Comparison of ENCODE assay signal across 8 mouse cellular contexts in the genomic region with DNA sequence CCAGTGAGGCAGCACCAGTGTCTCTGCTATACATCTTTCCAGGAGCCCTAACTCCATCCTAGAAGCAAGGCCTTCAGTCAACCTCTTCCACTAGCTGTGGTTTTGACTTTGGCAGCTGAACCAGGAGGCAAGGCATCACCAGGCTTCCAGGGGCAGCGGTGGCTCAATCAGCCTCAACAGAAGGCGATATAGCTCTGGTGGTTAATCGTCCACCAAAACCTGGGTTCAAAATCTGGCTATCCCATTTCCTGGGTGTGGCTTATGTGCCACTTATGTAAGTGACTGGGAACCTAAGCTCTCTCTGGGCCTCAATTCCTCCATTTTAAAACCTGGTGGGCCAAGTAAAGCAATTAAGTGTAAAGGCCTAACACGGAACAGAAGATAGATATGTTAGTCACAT. TPM values are rescaled to one million over a fixed set of nuclear protein-coding genes. Genes with fewer than 3 reads are reported as not detected.
DNase-seq lines count a peak whose midpoint lies in the region; ATAC-seq and TF ChIP-seq lines count a peak whose summit lies in the region.

No protein-coding gene starts in this region.

- peak overlapping the region; percentile 93 for H3K4me2 ChIP-seq in heart, embryonic 14.5 days (ENCODE audit: low read length)
- H3K4me2 ChIP-seq in heart, postnatal 0 days (ENCODE audit: low read depth, low read length), result peak overlapping the region; percentile 87

- no peak for TF ChIP-seq EP300 in MEL (IDR thresholded peaks at IDR 0.05; ENCODE audit: low read depth in 1 of 2, low read length in 2 of 2)
- no peak for TF ChIP-seq EP300 in heart, postnatal 0 days (IDR thresholded peaks at IDR 0.05; ENCODE audit: low read depth)

- DNase-seq in heart, postnatal 10 days, result no peak
- DNase-seq in MEL (ENCODE audit: low read depth, low spot score), result peak; percentile 18
- no peak for DNase-seq in heart, postnatal 0 days (ENCODE audit: low spot score)
- no peak for DNase-seq in right cerebral cortex, postnatal 4 days
- DNase-seq in yolk sac, embryonic 10.5 days (ENCODE audit: low spot score), result no peak

- H3K4me1 ChIP-seq in heart, embryonic 14.5 days (ENCODE audit: control insufficient read depth in 2 of 2, insufficient read depth in 2 of 2, low read length in 2 of 2), result peaks cover 13 to 35% of the 10 kb centered on the region in 2 experiments
- peaks cover 3 to 11% of the 10 kb centered on the region in 2 experiments; a peak in 3 of 4 replicates for H3K4me1 ChIP-seq in MEL (ENCODE audit: control insufficient read depth in 1 of 2, insufficient read depth in 2 of 2, low read length in 2 of 2)
- H3K4me1 ChIP-seq in heart, postnatal 0 days (ENCODE audit: control insufficient read depth, insufficient read depth), result peaks cover 25% of the 10 kb centered on the region

- peak overlapping the region; percentile 91 to 93 for H3K4me3 ChIP-seq in heart, embryonic 14.5 days (ENCODE audit: control insufficient read depth in 1 of 2, insufficient read depth in 1 of 2, low read depth in 1 of 2, low read length in 2 of 2)
- H3K4me3 ChIP-seq in MEL (ENCODE audit: control insufficient read depth in 1 of 2, insufficient read depth in 1 of 2, low read depth in 2 of 2, low read length in 2 of 2), result peak overlapping the region; percentile 84 to 98; a peak in 2 of 4 replicates
- H3K4me3 ChIP-seq in heart, postnatal 0 days (ENCODE audit: low read depth, low read length), result peak overlapping the region; percentile 76

- no peak for TF ChIP-seq CTCF in MEL (IDR thresholded peaks at IDR 0.05 in 2 of 3, conservative IDR thresholded peaks at IDR 0.05 in 1 of 3; ENCODE audit: control insufficient read depth in 1 of 3, insufficient read depth in 1 of 3, low read depth in 2 of 3, low read length in 3 of 3, poor library complexity in 1 of 3, severe bottlenecking in 1 of 3)
- TF ChIP-seq CTCF in heart, postnatal 0 days (IDR thresholded peaks at IDR 0.05; ENCODE audit: low read depth), result no peak

- H3K27ac ChIP-seq in heart, embryonic 14.5 days (replicated peaks in 1 of 2; ENCODE audit: control insufficient read depth in 1 of 2, insufficient read depth in 1 of 2, low read depth in 2 of 2, low read length in 2 of 2), result peak overlapping the region; percentile 96 to 97
- no peak overlapping the region for H3K27ac ChIP-seq in MEL (ENCODE audit: control insufficient read depth, low read depth, low read length)
- peak overlapping the region; percentile 98 for H3K27ac ChIP-seq in heart, postnatal 0 days (ENCODE audit: low read depth)

- intact Hi-C loops in heart, postnatal 10 days (cut with DNase I), result no loop called here

- no peak for TF ChIP-seq RAD21 in MEL (IDR thresholded peaks at IDR 0.05; ENCODE audit: low read depth, low read length)

- TF ChIP-seq POLR2A in MEL (IDR thresholded peaks at IDR 0.05; ENCODE audit: control insufficient read depth in 1 of 2, insufficient read depth in 1 of 2, low read depth in 1 of 2, low read length in 2 of 2, poor library complexity in 1 of 2), result no peak

- no peaks in the 10 kb centered on the region for H3K27me3 ChIP-seq in heart, embryonic 14.5 days (ENCODE audit: control insufficient read depth, insufficient read depth, low read length)
- no peaks in the 10 kb centered on the region for H3K27me3 ChIP-seq in MEL (ENCODE audit: control insufficient read depth in 1 of 2, insufficient read depth in 2 of 2, low read length in 2 of 2)
- no peaks in the 10 kb centered on the region for H3K27me3 ChIP-seq in heart, postnatal 0 days (ENCODE audit: control insufficient read depth, insufficient read depth, low read length)

- no peak for ATAC-seq in heart, embryonic 14.5 days (ENCODE audit: insufficient number of reproducible peaks, insufficient read depth, low FRiP score, low read depth)
- no peak for ATAC-seq in heart, postnatal 0 days (ENCODE audit: insufficient read depth, low read depth)
- ATAC-seq in megakaryocyte-erythroid progenitor cell, adult 5-6 weeks (replicated peaks; ENCODE audit: low FRiP score, low TSS enrichment, poor library complexity, severe bottlenecking), result peak; percentile 56
- no peak for ATAC-seq in inflammation-experienced regulatory T-cells, adult 6 months

- no peaks in the 10 kb centered on the region for H3K9me3 ChIP-seq in heart, embryonic 14.5 days (ENCODE audit: control insufficient read depth, low read length)
- no peaks in the 10 kb centered on the region for H3K9me3 ChIP-seq in MEL (replicated peaks; ENCODE audit: insufficient read depth, low read length)
- no peaks in the 10 kb centered on the region for H3K9me3 ChIP-seq in heart, postnatal 0 days (replicated peaks; ENCODE audit: control insufficient read depth, low read length)

- peaks cover 52% of the 10 kb centered on the region for H3K36me3 ChIP-seq in heart, embryonic 14.5 days (ENCODE audit: control insufficient read depth, insufficient read depth, low read length)
- H3K36me3 ChIP-seq in MEL (ENCODE audit: control insufficient read depth in 1 of 2, insufficient read depth in 2 of 2, low read length in 2 of 2), result peaks cover 3 to 18% of the 10 kb centered on the region in 2 experiments; a peak in 3 of 4 replicates
- H3K36me3 ChIP-seq in heart, postnatal 0 days (replicated peaks; ENCODE audit: control insufficient read depth, insufficient read depth, low read length), result peaks cover 47% of the 10 kb centered on the region

- peaks cover 19% of the 10 kb centered on the region for H3K79me2 ChIP-seq in MEL (ENCODE audit: control insufficient read depth, insufficient read depth, low read length, poor library complexity)

- 51% methylated on average over 4 of the region's 4 CpGs for WGBS in heart, embryonic 14.5 days
- 39% methylated on average over 4 of the region's 4 CpGs for WGBS in heart, postnatal 0 days

- peak overlapping the region; percentile 89 for H3K9ac ChIP-seq in heart, embryonic 14.5 days (ENCODE audit: low read length)
- no peak overlapping the region; the same call in 1 of the 2 replicates for H3K9ac ChIP-seq in MEL (ENCODE audit: control insufficient read depth, low read depth, low read length, poor library complexity, severe bottlenecking)
- H3K9ac ChIP-seq in heart, postnatal 0 days (replicated peaks; ENCODE audit: low read depth, low read length), result peak overlapping the region; percentile 90

RNA-seq across cellular contexts. Expression of gene Tnnc1, which starts 3.3 kb away (rescaled TPM):
- 5,119 and 5,195 TPM in 2 replicates for polyA plus RNA-seq in heart, embryonic 14.5 days (2014; fragmentation: Nextera tagmentation; extraction: Ambion mirVana)
- total RNA-seq in heart, postnatal 10 days (2021), result 1,000 to 10,000 TPM; 5,439 to 5,458 TPM
- total RNA-seq in MEL (2012; rRNA removed), result not detected in 2 replicates
- under 1 TPM in 1 of 2 experiments, not detected in 1; 0.19 TPM for polyA plus RNA-seq in MEL (2012; ENCODE audit: insufficient read depth in 1 of 2, insufficient read length in 2 of 2, low read depth in 1 of 2, low replicate concordance in 2 of 2, missing spikeins in 1 of 2)
- 2,939 and 3,145 TPM in 2 replicates for total RNA-seq in heart, postnatal 0 days (2014; rRNA removed; ENCODE audit: low replicate concordance)
- 7,680 and 7,748 TPM in 2 replicates for polyA plus RNA-seq in heart, postnatal 0 days (2015; fragmentation: Nextera tagmentation; extraction: Ambion mirVana)
- total RNA-seq in megakaryocyte-erythroid progenitor cell, adult 5-6 weeks (2014; fragmentation: Nextera tagmentation), result 1.8 TPM in 1 of 2 replicates, not detected in the other
- total RNA-seq in megakaryocyte-erythroid progenitor cell, adult 5-6 weeks (2017), result not detected in 2 replicates
- polyA plus RNA-seq in inflammation-experienced regulatory T-cells, adult 6 months (2017; shearing (Covaris generic)), result not detected

RNA-seq across cellular contexts. Expression of gene Nisch, which starts 11.9 kb away (rescaled TPM):
- polyA plus RNA-seq in heart, embryonic 14.5 days (2014; fragmentation: Nextera tagmentation; extraction: Ambion mirVana), result 308 and 317 TPM in 2 replicates
- 100 to 1,000 TPM; 234 to 236 TPM for total RNA-seq in heart, postnatal 10 days (2021)
- total RNA-seq in MEL (2012; rRNA removed), result 49.1 and 53.0 TPM in 2 replicates
- polyA plus RNA-seq in MEL (2012; ENCODE audit: insufficient read depth in 1 of 2, insufficient read length in 2 of 2, low read depth in 1 of 2, low replicate concordance in 2 of 2, missing spikeins in 1 of 2), result 100 to 1,000 TPM in 1 of 2 experiments, not detected in 1; 154 TPM
- total RNA-seq in heart, postnatal 0 days (2014; rRNA removed; ENCODE audit: low replicate concordance), result 292 and 338 TPM in 2 replicates
- polyA plus RNA-seq in heart, postnatal 0 days (2015; fragmentation: Nextera tagmentation; extraction: Ambion mirVana), result 162 and 171 TPM in 2 replicates
- total RNA-seq in megakaryocyte-erythroid progenitor cell, adult 5-6 weeks (2014; fragmentation: Nextera tagmentation), result 144 and 164 TPM in 2 replicates
- 67.7 and 77.9 TPM in 2 replicates for total RNA-seq in megakaryocyte-erythroid progenitor cell, adult 5-6 weeks (2017)
- 100 to 1,000 TPM in 2 of 3 experiments, 10 to 100 TPM in 1; 77.1 to 218 (median 164) TPM for polyA plus RNA-seq in inflammation-experienced regulatory T-cells, adult 6 months (2017; shearing (Covaris generic))

RNA-seq across cellular contexts. Expression of gene Sema3g, which starts 12.8 kb away (rescaled TPM):
- 0.23 and 0.26 TPM in 2 replicates for polyA plus RNA-seq in heart, embryonic 14.5 days (2014; fragmentation: Nextera tagmentation; extraction: Ambion mirVana)
- 10 to 100 TPM; 15.1 to 16.9 TPM for total RNA-seq in heart, postnatal 10 days (2021)
- total RNA-seq in MEL (2012; rRNA removed), result 0.03 and 0.04 TPM in 2 replicates
- under 1 TPM in 1 of 2 experiments, not detected in 1; 0.25 TPM for polyA plus RNA-seq in MEL (2012; ENCODE audit: insufficient read depth in 1 of 2, insufficient read length in 2 of 2, low read depth in 1 of 2, low replicate concordance in 2 of 2, missing spikeins in 1 of 2)
- total RNA-seq in heart, postnatal 0 days (2014; rRNA removed; ENCODE audit: low replicate concordance), result 4.4 and 12.7 TPM in 2 replicates
- polyA plus RNA-seq in heart, postnatal 0 days (2015; fragmentation: Nextera tagmentation; extraction: Ambion mirVana), result 0.75 and 0.90 TPM in 2 replicates
- not detected in 2 replicates for total RNA-seq in megakaryocyte-erythroid progenitor cell, adult 5-6 weeks (2014; fragmentation: Nextera tagmentation)
- not detected in 2 replicates for total RNA-seq in megakaryocyte-erythroid progenitor cell, adult 5-6 weeks (2017)
- not detected for polyA plus RNA-seq in inflammation-experienced regulatory T-cells, adult 6 months (2017; shearing (Covaris generic))

RNA-seq across cellular contexts. Expression of gene Stab1, which starts 36.4 kb away (rescaled TPM):
- polyA plus RNA-seq in heart, embryonic 14.5 days (2014; fragmentation: Nextera tagmentation; extraction: Ambion mirVana), result 56.0 and 66.8 TPM in 2 replicates
- 10 to 100 TPM; 77.3 to 78.9 TPM for total RNA-seq in heart, postnatal 10 days (2021)
- 0.15 TPM in 1 of 2 replicates, not detected in the other for total RNA-seq in MEL (2012; rRNA removed)
- under 1 TPM in 1 of 2 experiments, not detected in 1; 0.40 TPM for polyA plus RNA-seq in MEL (2012; ENCODE audit: insufficient read depth in 1 of 2, insufficient read length in 2 of 2, low read depth in 1 of 2, low replicate concordance in 2 of 2, missing spikeins in 1 of 2)
- total RNA-seq in heart, postnatal 0 days (2014; rRNA removed; ENCODE audit: low replicate concordance), result 75.3 and 90.4 TPM in 2 replicates
- polyA plus RNA-seq in heart, postnatal 0 days (2015; fragmentation: Nextera tagmentation; extraction: Ambion mirVana), result 24.0 and 25.4 TPM in 2 replicates
- 0.20 and 0.37 TPM in 2 replicates for total RNA-seq in megakaryocyte-erythroid progenitor cell, adult 5-6 weeks (2014; fragmentation: Nextera tagmentation)
- not detected in 2 replicates for total RNA-seq in megakaryocyte-erythroid progenitor cell, adult 5-6 weeks (2017)
- polyA plus RNA-seq in inflammation-experienced regulatory T-cells, adult 6 months (2017; shearing (Covaris generic)), result 1 to 10 TPM; 1.9 to 4.1 (median 2.8) TPM

RNA-seq across cellular contexts. Expression of gene Phf7, which starts 46.3 kb away (rescaled TPM):
- 9.4 and 9.6 TPM in 2 replicates for polyA plus RNA-seq in heart, embryonic 14.5 days (2014; fragmentation: Nextera tagmentation; extraction: Ambion mirVana)
- 1 to 10 TPM; 5.2 to 6.0 TPM for total RNA-seq in heart, postnatal 10 days (2021)
- total RNA-seq in MEL (2012; rRNA removed), result 6.0 and 6.7 TPM in 2 replicates
- 1 to 10 TPM in 1 of 2 experiments, not detected in 1; 7.6 TPM for polyA plus RNA-seq in MEL (2012; ENCODE audit: insufficient read depth in 1 of 2, insufficient read length in 2 of 2, low read depth in 1 of 2, low replicate concordance in 2 of 2, missing spikeins in 1 of 2)
- total RNA-seq in heart, postnatal 0 days (2014; rRNA removed; ENCODE audit: low replicate concordance), result 2.1 and 7.4 TPM in 2 replicates
- 11.7 and 12.5 TPM in 2 replicates for polyA plus RNA-seq in heart, postnatal 0 days (2015; fragmentation: Nextera tagmentation; extraction: Ambion mirVana)
- 10.2 and 23.0 TPM in 2 replicates for total RNA-seq in megakaryocyte-erythroid progenitor cell, adult 5-6 weeks (2014; fragmentation: Nextera tagmentation)
- total RNA-seq in megakaryocyte-erythroid progenitor cell, adult 5-6 weeks (2017), result 9.8 and 15.7 TPM in 2 replicates
- 10 to 100 TPM; 11.8 to 13.2 (median 13.1) TPM for polyA plus RNA-seq in inflammation-experienced regulatory T-cells, adult 6 months (2017; shearing (Covaris generic))

Comparison
In these comparisons a context has a peak if more than half of its experiments do, and no peak if none do; other contexts are left out.
1. RNA of gene Tnnc1, which starts 3.3 kb away (total RNA-seq): 5,439 to 5,458 TPM in heart, postnatal 10 days and 2,939 to 3,145 TPM in heart, postnatal 0 days; 1.8 TPM in megakaryocyte-erythroid progenitor cell, adult 5-6 weeks and not detected in MEL; every median in the first group is over 1,000 times any median in the second.
2. Peak in every context shown above with its lines, with median percentiles within 50 percentile points of each other: H3K4me3 ChIP-seq.